Mouse (Mus musculus) liver, adult 2 months (tissue): Measurements from ENCODE around the gene Zscan26.

ENCODE experiments used
- CTCF ChIP-seq: fragments of 200-500 bp; IDR thresholded peaks from 2 replicates; pipeline ENCODE4 v1.5.1; 2011; ENCODE audit warnings: low read depth, low read length, control low read depth
- POLR2A ChIP-seq: fragments of 200-500 bp; IDR thresholded peaks from 2 replicates; pipeline ENCODE4 v1.6.1; 2011; ENCODE audit warnings: low read length, control low read depth; ENCODE audit not compliant: insufficient read depth; ENCODE audit errors: extremely low read depth

DNA sequence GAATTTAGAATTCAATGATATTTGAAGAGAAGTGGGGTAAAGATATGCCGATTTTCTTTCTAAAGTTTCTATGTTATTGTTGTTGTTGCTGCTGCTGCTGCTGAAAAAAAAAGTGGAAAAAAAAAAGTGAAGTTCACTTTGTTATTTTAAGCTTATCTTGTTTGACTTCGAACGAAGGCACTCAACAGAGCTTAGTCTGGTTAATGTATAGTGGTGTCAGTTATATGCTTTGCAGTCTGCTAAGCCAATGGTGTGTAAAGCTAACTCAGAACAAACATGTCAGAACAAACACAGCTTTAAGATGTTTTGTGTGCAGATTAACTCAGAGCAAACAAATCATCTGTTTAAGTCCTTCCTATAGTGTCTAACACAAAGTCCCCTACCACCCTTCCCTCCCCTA, 603 bp upstream of the Zscan26 start:
- TF ChIP-seq CTCF: no peak
- TF ChIP-seq POLR2A: no peak
